Mouse (Mus musculus) kidney, adult 2 months (tissue): ENCODE results near the gene Syndig1. TPM values are rescaled to one million over a fixed set of nuclear protein-coding genes. Genes with fewer than 3 reads are reported as not detected.

Source experiments
- DNase-seq: peaks from one replicate; pipeline ENCODE4 v3.0.0; 2021
- H3K27ac ChIP-seq: fragments of 200-500 bp; 2 replicates; pipeline ENCODE4 v1.5.1; 2012; ENCODE audit warnings: low read depth, low read length, control low read depth, inconsistent platforms; ENCODE audit not compliant: insufficient read depth
- H3K27me3 ChIP-seq: fragments of 200-500 bp; replicated peaks from 2 replicates; pipeline ENCODE4 v1.6.1; 2012; ENCODE audit warnings: mild to moderate bottlenecking, moderate library complexity, low read length, inconsistent platforms; ENCODE audit not compliant: control insufficient read depth, insufficient read depth
- H3K36me3 ChIP-seq: fragments of 200-500 bp; 2 replicates; pipeline ENCODE4 v1.6.1; 2012; ENCODE audit warnings: mild to moderate bottlenecking, moderate library complexity, low read length, inconsistent platforms; ENCODE audit not compliant: control insufficient read depth, insufficient read depth
- H3K4me1 ChIP-seq: fragments of 200-500 bp; 2 replicates; pipeline ENCODE4 v1.6.1; 2011; ENCODE audit warnings: low read length; ENCODE audit not compliant: control insufficient read depth, insufficient read depth
- H3K4me3 ChIP-seq: fragments of 200-500 bp; 2 replicates; pipeline ENCODE4 v1.5.1; 2011; ENCODE audit warnings: mild to moderate bottlenecking, low read depth, low read length, control low read depth; ENCODE audit not compliant: insufficient read depth
- CTCF ChIP-seq: fragments of 200-500 bp; conservative IDR thresholded peaks from 2 replicates; pipeline ENCODE4 v1.5.1; 2011; ENCODE audit warnings: low read depth, mild to moderate bottlenecking, control low read depth, low read length, moderate library complexity, mixed read lengths; ENCODE audit not compliant: insufficient read depth, insufficient read length
- POLR2A ChIP-seq: fragments of 200-500 bp; IDR thresholded peaks from one replicate; pipeline ENCODE4 v1.6.1; 2011; ENCODE audit warnings: low read depth, low read length, control low read depth
- WGBS: fragments of 180-500 bp; shearing (Covaris S2); methylation state at CpG from one replicate; pipeline ENCODE4 v1.1.7; 2018; 5-methylcytosine and 5-hydroxymethylcytosine counted together
- polyA plus RNA-seq: library from polyadenylated mRNA; depleted of rRNA; stranded (reverse); fragments of >200 nt; gene quantifications from 2 replicates; pipeline ENCODE4 v1.2.3, GENCODE M21; 2012

The Syndig1 gene
- polyA plus RNA-seq, 1 experiment = 0.20 TPM

GRCm38 (mm10) chr2:149982466-149982865 lies 153.5 kb downstream of the Syndig1 start:
- no peaks in the 10 kb centered on the region for H3K4me1 ChIP-seq
- H3K27ac ChIP-seq = no peak overlapping the region
- H3K4me3 ChIP-seq = no peak overlapping the region
- TF ChIP-seq POLR2A (no peak), CTCF (no peak)
- H3K27me3 ChIP-seq = no peaks in the 10 kb centered on the region
- DNase-seq = no peak
- no peaks in the 10 kb centered on the region for H3K36me3 ChIP-seq

GRCm38 (mm10) chr2:149983107-149983506 lies 154.1 kb downstream of the Syndig1 start:
- 70% methylated on average over 1 of the region's 1 CpGs for WGBS
- no peak overlapping the region for H3K4me3 ChIP-seq
- no peaks in the 10 kb centered on the region for H3K36me3 ChIP-seq
- TF ChIP-seq CTCF = no peak
- TF ChIP-seq POLR2A = no peak
- no peaks in the 10 kb centered on the region for H3K27me3 ChIP-seq
- no peak for DNase-seq
- H3K4me1 ChIP-seq = no peaks in the 10 kb centered on the region
- H3K27ac ChIP-seq = no peak overlapping the region

GRCm38 (mm10) chr2:149987610-149988009 lies 158.6 kb downstream of the Syndig1 start:
- DNase-seq = no peak
- Histone ChIP-seq H3K4me3 (no peak overlapping the region), H3K4me1 (no peaks in the 10 kb centered on the region; the same call in 1 of the 2 replicates), H3K27ac (no peak overlapping the region), H3K36me3 (no peaks in the 10 kb centered on the region), H3K27me3 (no peaks in the 10 kb centered on the region)
- TF ChIP-seq POLR2A (no peak), CTCF (no peak)

- H3K27ac ChIP-seq = no peak overlapping the region
- no peak for DNase-seq
- H3K4me1 ChIP-seq = no peaks in the 10 kb centered on the region; the same call in 1 of the 2 replicates
- 62% methylated on average over 2 of the region's 2 CpGs for WGBS
- TF ChIP-seq POLR2A (no peak), CTCF (no peak)
- no peak overlapping the region for H3K4me3 ChIP-seq
- no peaks in the 10 kb centered on the region for H3K27me3 ChIP-seq
- H3K36me3 ChIP-seq = no peaks in the 10 kb centered on the region
Measured at GRCm38 (mm10) chr2:149991506-149991905, 162.5 kb downstream of the Syndig1 start.

- Histone ChIP-seq H3K27me3 (no peaks in the 10 kb centered on the region), H3K36me3 (no peaks in the 10 kb centered on the region), H3K27ac (no peak overlapping the region), H3K4me3 (no peak overlapping the region), H3K4me1 (no peaks in the 10 kb centered on the region; the same call in 1 of the 2 replicates)
- WGBS = 52% methylated on average over 4 of the region's 4 CpGs
- DNase-seq = peak; percentile 90
- TF ChIP-seq CTCF (no peak), POLR2A (no peak)
Measured at GRCm38 (mm10) chr2:149992921-149993320, 163.9 kb downstream of the Syndig1 start.

- WGBS = 65% methylated on average over 5 of the region's 5 CpGs
- no peak for DNase-seq
- Histone ChIP-seq H3K4me3 (no peak overlapping the region), H3K27me3 (no peaks in the 10 kb centered on the region), H3K27ac (no peak overlapping the region), H3K36me3 (no peaks in the 10 kb centered on the region), H3K4me1 (peaks cover 5% of the 10 kb centered on the region; the same call in 1 of the 2 replicates)
- TF ChIP-seq POLR2A (no peak), CTCF (no peak)
Measured at GRCm38 (mm10) chr2:149996382-149996964, 167.5 kb downstream of the Syndig1 start.

- Histone ChIP-seq H3K4me3 (no peak overlapping the region), H3K36me3 (no peaks in the 10 kb centered on the region), H3K4me1 (peaks cover 5% of the 10 kb centered on the region; the same call in 1 of the 2 replicates), H3K27me3 (no peaks in the 10 kb centered on the region), H3K27ac (no peak overlapping the region)
- DNase-seq = no peak
- TF ChIP-seq CTCF (no peak), POLR2A (no peak)
- WGBS = 69% methylated on average over 2 of the region's 2 CpGs
Measured at GRCm38 (mm10) chr2:149997657-149998056, 168.6 kb downstream of the Syndig1 start.
